Mouse (Mus musculus): ENCODE data around the gene Tns1.
A peak's percentile ranks its signal among the peaks of the same experiment; 100 is the strongest.

The Tns1 gene

GRCm38 (mm10) chr1:74059552-74059951 is 64.7 kb downstream of the Tns1 start:
- DNase-seq (ENCODE audit: low spot score in 2 of 2): no peak

DNA sequence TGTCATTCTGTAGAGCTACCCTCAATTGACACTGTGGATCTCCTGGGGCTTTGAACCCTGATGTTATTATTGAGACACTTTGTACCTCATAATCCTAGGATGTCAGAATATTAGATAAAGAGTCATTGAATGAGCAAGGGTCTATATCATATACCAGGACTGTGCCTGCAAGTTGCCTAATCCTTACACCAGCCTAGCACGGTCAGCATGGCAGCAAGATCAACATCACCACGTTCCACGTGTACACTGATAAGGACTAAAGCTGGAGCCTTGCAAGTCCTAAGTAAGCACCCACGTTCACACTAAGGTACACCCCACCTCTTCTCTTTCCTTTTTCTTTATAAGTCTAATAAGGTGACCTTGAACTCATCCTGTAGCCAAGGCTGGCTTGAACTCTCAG is 65.5 kb downstream of the Tns1 start:
- DNase-seq (ENCODE audit: low spot score in 2 of 2): no peak

DNA sequence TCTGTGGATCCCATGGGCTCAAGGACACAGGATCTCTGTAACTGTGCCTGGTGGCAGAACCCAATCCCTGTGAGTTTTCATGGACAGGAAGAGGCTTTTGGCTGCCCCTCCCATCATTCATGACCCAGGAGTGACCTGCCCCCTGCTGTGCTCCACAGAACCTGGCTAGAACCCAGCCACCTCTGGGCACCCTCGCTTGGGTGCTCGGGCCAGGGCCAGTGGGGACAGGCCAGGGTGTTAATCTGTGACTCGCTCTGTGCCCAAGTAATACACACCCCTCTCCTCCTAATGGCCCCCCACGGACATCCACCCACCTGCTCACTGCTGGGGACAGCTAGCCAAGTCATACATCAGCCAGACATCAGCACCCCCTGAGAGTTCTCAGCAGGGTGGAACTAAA is 65.9 kb downstream of the Tns1 start:
- DNase-seq (ENCODE audit: low spot score in 2 of 2): no peak

DNA sequence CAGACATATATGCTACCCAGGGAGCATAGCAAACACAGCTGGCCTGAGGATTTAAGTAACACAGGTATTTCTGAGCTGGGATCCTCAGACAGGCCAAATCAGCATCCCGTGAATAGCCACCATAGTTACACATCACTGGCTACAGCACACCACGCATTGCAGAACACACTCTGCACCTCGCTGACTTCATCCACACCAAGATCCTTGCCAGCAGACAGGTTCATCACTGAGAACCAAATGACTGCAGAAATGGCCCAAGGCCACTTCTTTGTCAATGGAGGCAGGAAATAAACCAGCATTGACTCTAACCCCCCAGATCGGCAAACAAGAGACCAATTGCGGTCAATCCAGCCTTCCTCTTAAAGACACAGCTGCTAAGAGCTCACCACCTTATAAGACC is 66.7 kb downstream of the Tns1 start:
- DNase-seq (ENCODE audit: low spot score in 2 of 2): no peak

DNA sequence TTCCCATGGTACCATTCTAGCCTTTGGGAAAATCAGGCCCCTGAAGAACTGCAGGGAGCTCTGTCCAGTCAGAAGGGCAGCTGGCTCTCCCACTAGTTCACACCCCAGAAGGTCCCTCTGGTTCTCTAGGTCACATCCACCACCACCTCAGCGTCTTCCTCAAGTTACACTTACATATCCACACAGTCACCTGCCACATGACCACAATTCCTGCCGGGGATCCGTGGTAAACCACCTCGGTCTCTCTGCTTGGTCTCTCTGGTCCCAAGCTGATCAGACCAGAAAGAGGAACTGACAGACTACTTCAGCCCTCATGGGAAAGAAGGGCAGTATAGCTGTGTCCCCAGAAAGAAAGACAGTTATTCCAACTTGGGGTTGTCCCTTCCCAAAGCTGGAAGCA is 68.7 kb downstream of the Tns1 start:
- DNase-seq (ENCODE audit: low spot score in 2 of 2): no peak

DNA sequence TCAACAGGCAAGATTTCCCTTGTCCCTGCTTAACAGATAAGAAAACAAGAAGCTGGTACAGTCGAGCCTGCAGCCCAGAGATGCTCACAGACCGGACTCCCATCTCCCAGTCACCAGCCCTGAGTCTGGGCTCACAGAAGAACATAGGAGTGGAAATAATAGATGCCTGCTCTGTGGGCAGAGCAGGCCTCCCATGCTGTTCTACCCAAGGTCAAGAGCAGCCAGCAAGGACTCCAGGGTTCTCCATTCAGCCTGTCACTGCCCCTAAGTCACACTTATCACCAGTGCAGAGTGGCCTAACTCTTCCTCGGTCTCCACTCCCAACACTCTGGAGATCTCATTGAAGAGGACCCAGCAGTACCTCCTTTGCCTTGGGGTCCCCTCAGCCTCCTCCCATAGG is 69.8 kb downstream of the Tns1 start:
- DNase-seq (ENCODE audit: low spot score in 2 of 2): no peak

GRCm38 (mm10) chr1:74054007-74054406 is 70.2 kb downstream of the Tns1 start:
- DNase-seq (ENCODE audit: low spot score in 2 of 2): no peak

DNA sequence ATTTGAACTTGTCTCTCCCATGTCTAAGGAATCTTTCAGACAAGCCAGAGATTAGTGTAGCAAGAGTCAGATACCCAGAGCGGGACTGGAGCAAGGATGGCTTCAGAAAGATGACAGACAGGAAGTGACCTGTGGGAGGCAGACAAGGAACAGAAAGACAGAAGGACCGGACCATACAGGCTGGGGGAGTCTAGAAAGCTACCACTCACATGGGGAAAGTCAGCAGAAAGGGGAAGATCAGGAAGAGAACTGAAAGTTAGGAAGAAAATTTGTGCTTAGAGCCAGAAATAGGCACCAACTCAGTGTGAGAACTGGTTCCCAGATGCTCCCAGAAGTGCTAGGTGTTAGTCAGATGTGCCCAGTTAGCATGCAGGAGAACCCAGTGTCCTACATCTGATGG is 71.2 kb downstream of the Tns1 start:
- DNase-seq (ENCODE audit: low spot score in 2 of 2): no peak

- DNase-seq (ENCODE audit: low spot score in 2 of 2): no peak
Observed at GRCm38 (mm10) chr1:74051349-74051748, 72.9 kb downstream of the Tns1 start.

- no peak for DNase-seq (ENCODE audit: low spot score in 2 of 2)
Observed at GRCm38 (mm10) chr1:74049430-74049829, 74.8 kb downstream of the Tns1 start.

DNA sequence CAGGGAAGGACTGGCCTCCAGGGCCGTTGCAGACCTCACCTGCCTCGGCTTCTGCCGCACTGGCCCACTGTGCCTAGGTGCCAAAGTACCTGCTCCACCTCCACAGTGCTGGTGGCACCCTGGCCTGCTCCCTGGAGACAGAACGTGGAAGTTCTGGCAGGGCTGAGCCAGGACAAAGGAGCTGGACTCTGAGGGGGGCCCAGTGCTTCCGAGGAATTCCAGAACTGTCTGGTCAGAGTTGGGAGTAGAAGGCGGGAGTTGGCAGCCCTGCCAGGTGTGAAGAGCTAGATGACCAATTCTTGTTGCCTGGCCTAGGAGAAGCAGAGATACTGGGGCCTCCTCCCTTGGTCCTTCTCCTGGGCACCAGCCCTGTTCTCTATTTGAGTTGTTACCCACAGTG is 76.5 kb downstream of the Tns1 start:
- no peak for DNase-seq (ENCODE audit: low spot score in 2 of 2)

- DNase-seq (ENCODE audit: low spot score in 2 of 2): no peak
Observed at GRCm38 (mm10) chr1:74047311-74047710, 76.9 kb downstream of the Tns1 start.

DNA sequence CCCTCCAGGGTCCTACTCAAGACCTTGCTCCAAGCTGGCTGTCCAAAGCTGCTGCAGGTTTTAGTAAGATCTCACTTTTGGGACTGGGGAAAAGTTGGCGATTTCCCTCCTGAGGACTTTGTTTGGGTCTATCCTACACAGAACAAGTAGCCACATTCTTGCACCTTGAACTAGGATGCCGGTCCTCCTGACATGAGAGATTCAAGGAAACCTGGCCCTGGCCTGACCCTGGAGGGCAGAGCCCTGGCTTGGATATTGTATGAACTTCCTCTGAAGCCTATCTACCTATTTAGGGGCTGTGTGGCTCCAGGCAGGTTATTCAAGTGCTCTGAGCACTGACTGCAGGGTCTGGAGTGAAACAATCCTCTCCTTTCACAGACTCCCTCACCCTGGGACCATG is 79.2 kb downstream of the Tns1 start:
- no peak for DNase-seq (ENCODE audit: low spot score in 2 of 2)

DNA sequence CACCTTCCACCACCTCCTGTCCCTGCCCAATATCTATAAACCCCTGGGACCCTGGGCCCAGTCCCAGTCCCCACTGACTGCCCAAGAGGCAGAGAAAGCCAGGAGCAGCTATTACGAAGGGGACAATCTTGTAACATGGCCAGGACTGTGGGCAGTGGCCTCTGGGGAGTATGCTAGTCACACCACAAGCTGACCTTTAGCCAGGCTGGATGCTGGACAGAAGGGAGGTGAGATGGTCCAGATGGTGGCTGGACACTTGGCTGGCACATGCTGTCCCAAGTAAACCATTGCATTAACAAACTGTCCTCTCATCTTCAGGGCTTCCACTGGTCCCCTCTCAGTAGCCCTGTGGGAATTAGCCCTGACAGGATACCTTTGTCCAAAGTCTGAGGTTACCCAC is 79.8 kb downstream of the Tns1 start:
- no peak for DNase-seq (ENCODE audit: low spot score in 2 of 2)

DNA sequence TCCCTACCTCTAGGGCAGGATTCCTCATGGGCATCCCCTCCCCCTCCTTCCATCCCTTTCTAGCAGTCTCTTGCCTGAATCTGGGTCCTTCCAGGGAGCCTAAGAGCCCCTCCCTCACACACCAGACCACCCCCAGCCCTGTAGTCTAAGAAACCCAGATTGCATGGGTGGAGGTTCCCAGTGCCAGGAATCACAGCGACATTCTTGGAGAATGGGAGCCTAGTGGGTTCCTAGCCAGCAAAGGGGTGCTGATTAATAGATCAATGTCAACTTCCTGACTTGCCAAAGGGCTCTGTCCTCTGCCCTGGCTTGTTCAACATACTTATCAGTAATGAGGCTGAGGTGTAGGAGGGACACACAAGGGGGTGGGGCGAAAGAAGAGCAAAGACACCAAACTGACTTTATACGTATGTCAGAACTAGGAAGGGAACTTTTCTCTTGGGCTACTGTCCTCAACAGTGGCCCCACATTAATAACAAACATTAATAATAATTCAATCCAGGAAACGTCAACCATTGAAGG is 80.6 kb downstream of the Tns1 start:
- DNase-seq (ENCODE audit: low spot score in 2 of 2): no peak

DNA sequence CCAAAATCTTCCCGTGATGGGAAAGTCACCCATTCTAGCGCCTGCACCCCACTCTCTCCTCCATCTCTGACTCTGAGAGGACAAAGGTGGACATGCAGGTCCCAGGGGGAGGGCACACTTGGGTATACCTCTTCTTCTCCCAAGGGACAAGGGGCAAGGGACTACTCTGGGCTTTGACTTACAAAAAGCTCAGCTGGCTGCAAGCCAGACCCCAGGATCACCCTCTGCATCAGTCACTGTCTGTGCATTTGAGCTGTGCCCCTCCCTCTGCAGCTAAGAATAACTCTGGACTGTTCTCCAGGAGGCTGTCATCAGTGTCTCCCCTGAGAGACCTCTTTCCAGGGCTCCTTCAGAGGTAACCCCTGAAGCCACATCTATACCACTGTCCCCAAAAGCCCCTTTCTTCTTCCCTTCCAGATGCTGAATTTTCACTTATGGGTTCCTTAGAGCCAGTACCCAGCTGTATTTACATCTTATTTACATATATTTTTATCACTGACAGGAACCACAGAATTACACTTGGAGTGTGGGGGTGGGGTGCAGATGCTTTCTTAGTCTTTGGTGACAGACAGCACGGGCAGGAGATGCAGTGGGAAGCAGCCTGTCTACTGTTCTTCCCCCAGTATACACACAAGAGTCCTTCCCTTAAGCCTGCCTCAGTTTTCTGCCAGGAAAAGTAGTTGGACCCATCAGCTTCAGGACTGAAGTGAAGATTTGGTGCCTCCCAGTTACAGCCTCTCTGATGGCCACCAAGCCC is 81.4 kb downstream of the Tns1 start:
- DNase-seq (ENCODE audit: low spot score in 2 of 2): no peak

- DNase-seq (ENCODE audit: low spot score in 2 of 2): no peak
Observed at GRCm38 (mm10) chr1:74041692-74042091, 82.6 kb downstream of the Tns1 start.

DNA sequence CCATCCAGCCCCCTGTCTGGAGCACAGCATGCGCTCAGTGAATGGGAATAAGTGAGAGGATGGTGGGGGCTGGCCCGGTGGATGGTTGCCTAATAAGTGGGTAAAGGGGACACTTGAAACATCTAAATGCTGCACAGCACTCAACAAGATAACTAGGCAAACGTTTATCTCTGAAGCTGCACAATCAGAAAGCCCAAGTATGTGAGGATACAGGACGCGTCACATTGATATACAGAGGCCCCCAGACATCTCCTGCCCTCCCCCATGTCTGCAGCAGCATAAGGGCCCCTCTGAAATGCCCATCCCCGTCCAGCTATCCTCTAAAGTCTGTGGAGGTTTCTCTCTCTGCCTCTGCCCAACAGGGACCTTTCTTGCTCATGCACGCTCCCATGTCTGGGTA is 83.1 kb downstream of the Tns1 start:
- no peak for DNase-seq (ENCODE audit: low spot score in 2 of 2)

DNA sequence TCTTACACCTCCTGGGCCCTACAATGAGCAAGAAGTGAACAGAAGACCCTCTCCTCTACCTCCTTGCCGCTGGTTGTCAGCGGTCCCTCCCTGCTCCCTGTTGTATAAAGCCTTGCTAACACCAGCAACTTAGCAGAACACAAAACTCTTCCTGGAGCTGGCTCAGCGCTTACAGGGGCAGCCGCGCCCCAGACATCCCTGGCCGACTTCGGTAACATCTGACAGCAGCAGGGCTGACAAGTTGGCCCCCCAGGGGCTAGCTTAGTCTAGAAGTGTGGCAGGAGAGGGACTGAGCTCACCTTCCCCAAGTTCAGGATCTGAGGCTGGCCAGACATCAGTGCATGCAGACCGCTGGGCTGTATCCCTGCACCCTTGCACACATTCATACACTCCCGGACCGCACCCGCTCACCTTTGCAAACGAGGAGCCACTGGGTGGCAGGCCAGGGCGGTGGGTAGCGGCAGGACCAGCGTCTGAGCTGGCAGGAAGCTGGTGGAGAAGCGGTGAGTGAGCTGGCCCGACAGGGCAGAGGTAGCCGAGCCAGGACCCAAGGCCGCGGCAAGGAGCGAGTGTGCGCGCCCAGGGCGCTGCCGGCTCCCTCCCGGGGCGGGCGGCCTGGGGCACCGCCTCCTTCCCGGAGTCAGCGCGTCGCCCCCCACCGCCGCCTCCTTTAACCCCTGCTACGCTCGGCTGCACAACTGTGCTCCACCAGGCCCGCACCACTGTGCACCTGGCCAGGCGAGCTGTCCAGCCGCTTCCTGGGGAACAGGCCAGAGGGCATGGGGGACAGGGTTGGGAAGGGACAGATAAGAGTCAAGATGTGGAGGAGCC is 87.5 kb downstream of the Tns1 start:
- DNase-seq (ENCODE audit: low spot score in 2 of 2): peak in 1 of 2 experiments; percentile 33

GRCm38 (mm10) chr1:74035912-74036489 is 88.2 kb downstream of the Tns1 start:
- no peak for DNase-seq (ENCODE audit: low spot score in 2 of 2)

DNA sequence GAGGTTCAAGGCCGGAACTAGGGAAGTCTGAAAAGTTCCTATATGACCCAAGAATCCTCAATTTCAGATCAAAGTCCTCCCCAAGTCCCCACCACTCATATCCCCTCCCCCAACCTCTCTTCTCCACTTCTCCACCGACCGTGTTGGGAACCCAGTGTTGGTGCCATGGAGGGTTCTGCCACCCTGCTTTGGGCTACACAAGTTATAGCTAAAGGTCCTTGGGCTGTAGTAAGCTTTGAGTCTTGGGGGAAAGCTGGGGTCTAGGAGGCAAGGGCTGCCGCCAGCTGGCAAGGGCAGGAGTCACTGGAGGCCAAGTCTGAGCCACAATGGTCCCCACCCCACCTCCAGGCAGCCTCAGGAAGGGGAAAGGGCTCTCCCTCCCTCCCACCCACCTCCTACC is 88.8 kb downstream of the Tns1 start:
- DNase-seq (ENCODE audit: low spot score in 2 of 2): no peak

DNA sequence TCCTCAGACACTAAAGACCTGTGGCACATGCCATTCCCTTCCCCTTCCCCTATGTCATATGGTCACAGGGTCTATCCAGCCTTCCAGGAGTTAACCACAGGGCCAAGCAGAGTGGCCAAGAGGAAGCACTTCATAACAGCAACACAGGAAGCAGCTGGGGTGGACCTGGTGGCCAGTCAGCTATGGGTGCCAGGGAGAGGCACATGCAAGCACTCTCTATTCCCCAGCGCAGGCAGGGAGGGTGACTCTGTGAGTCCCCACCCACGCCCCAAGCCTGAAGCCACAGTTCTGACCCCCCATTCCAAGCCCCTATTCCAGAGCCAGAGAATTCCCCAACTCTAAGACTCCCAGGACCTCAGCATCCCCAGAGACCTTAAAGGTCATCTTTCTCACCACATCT is 89.5 kb downstream of the Tns1 start:
- DNase-seq (ENCODE audit: low spot score in 2 of 2): no peak

DNA sequence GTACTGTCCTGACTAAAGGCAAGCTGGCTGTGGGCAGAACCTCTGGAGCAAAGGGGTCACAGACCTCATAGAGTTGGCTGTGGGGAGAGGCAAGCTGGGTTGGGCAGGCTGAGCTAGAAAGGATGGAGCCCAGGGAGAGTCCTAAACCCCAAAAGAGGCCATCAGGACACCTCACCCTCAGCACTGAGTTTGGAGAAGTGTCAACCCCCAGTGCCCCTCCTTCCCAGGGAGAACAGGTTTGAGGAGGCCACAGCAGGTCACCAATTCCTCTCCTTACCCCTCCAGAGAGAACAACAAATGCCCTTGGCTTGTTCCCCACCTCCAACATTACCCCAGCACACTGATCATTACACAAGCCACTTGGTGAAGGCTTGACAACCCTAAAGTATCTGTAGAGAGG is 90.0 kb downstream of the Tns1 start:
- DNase-seq (ENCODE audit: low spot score in 2 of 2): no peak
